Mouse (Mus musculus) E14TG2a.4 (cell line): ENCODE data around the gene Bid.

ENCODE experiments used
- CTCF ChIP-seq: conservative IDR thresholded peaks from 2 replicates; pipeline ENCODE4 v1.5.1; 2014; ENCODE audit warnings: low read length
- NANOG ChIP-seq: IDR thresholded peaks from 2 replicates; pipeline ENCODE4 v1.6.1; 2014; ENCODE audit warnings: borderline replicate concordance, low read length, mixed read lengths

GRCm38 (mm10) chr6:120965814-120966213, 49.2 kb upstream of the Bid start:
- TF ChIP-seq CTCF: no peak
- TF ChIP-seq NANOG: no peak
